Mouse (Mus musculus): ENCODE results near the gene Ccdc73.

GRCm38 (mm10) chr2:104899975-104900374, 32.4 kb downstream of the Ccdc73 start:
- TF ChIP-seq CTCF (IDR thresholded peaks at IDR 0.05; ENCODE audit: control insufficient read depth, insufficient read depth, insufficient replicate concordance, low read depth, low read length) (no peak), POLR2A (IDR thresholded peaks at IDR 0.05; ENCODE audit: control insufficient read depth, low read depth, low read length) (no peak)

All from testis, adult 2 months (tissue).